Mouse (Mus musculus) common myeloid progenitor, adult 5-6 weeks (primary cell): ENCODE data around the gene Ppp1r10. TPM values are rescaled to one million over a fixed set of nuclear protein-coding genes. Genes with fewer than 3 reads are reported as not detected.

Experiments
- ATAC-seq: replicated peaks from 2 replicates; pipeline ENCODE4 v1.8.0; 2016; ENCODE audit warnings: low read depth, mild to moderate bottlenecking, moderate TSS enrichment, inconsistent platforms; ENCODE audit not compliant: poor library complexity, severe bottlenecking
- total RNA-seq: library from RNA; stranded (forward); fragments of 200-1000, 187-1606 nt; gene quantifications from 2 replicates; pipeline ENCODE4 v1.2.3, GENCODE M21; 2017

Ppp1r10 gene
- total RNA-seq = 101 and 107 TPM in 2 replicates

- peak; percentile 80 for ATAC-seq
Measured at GRCm38 (mm10) chr17:35916297-35917142, at the start of gene Ppp1r10, which contains the start of gene Mrps18b. Gene Ppp1r10, plus strand, starts transcription at chr17:35916434. Gene Mrps18b, minus strand, starts transcription at chr17:35916389.

GRCm38 (mm10) chr17:35866911-35867890 is 49.0 kb upstream of the Ppp1r10 start:
- no peak for ATAC-seq

GRCm38 (mm10) chr17:35868165-35868820 is 47.9 kb upstream of the Ppp1r10 start:
- ATAC-seq = no peak

- no peak for ATAC-seq
Measured at GRCm38 (mm10) chr17:35868961-35869345, 47.3 kb upstream of the Ppp1r10 start.

- ATAC-seq = no peak
Measured at GRCm38 (mm10) chr17:35869346-35870067, 46.7 kb upstream of the Ppp1r10 start.

GRCm38 (mm10) chr17:35870151-35870883 is 45.9 kb upstream of the Ppp1r10 start:
- peak; percentile 67 for ATAC-seq

GRCm38 (mm10) chr17:35870884-35871696 is 45.1 kb upstream of the Ppp1r10 start:
- ATAC-seq = no peak

- peak; percentile 54 for ATAC-seq
Measured at GRCm38 (mm10) chr17:35873774-35874519, 42.3 kb upstream of the Ppp1r10 start.

GRCm38 (mm10) chr17:35874721-35875120 is 41.5 kb upstream of the Ppp1r10 start:
- no peak for ATAC-seq

GRCm38 (mm10) chr17:35879245-35880057 is 36.8 kb upstream of the Ppp1r10 start, which contains the start of gene Dhx16:
Gene Dhx16, plus strand, starts transcription at chr17:35879819.
- peak; percentile 97 for ATAC-seq

GRCm38 (mm10) chr17:35882924-35883323 is 33.3 kb upstream of the Ppp1r10 start:
- no peak for ATAC-seq

- ATAC-seq = no peak
Measured at GRCm38 (mm10) chr17:35883777-35884176, 32.5 kb upstream of the Ppp1r10 start.

GRCm38 (mm10) chr17:35887725-35888124 is 28.5 kb upstream of the Ppp1r10 start:
- no peak for ATAC-seq

GRCm38 (mm10) chr17:35896781-35897643 is 19.2 kb upstream of the Ppp1r10 start, which contains the start of gene 2310061I04Rik:
Gene 2310061I04Rik, minus strand, starts transcription at chr17:35897431.
- ATAC-seq = peak; percentile 59
